Mouse (Mus musculus) heart, embryonic 10.5 days (tissue): ENCODE measurements around the gene Prrt4. TPM values are rescaled to one million over a fixed set of nuclear protein-coding genes. Genes with fewer than 3 reads are reported as not detected.

ENCODE experiments used
- DNase-seq: peaks from one replicate; pipeline ENCODE4 v3.0.0-alpha.2; 2017; ENCODE audit warnings: low spot score
- H3K27ac ChIP-seq: fragments of 300-500 bp; sonication (generic); 2 replicates; pipeline ENCODE4 v1.5.1; 2016; ENCODE audit warnings: mild to moderate bottlenecking
- H3K27me3 ChIP-seq: fragments of 300-500 bp; sonication (generic); 2 replicates; pipeline ENCODE4 v1.6.1; 2016; ENCODE audit warnings: mild to moderate bottlenecking; ENCODE audit not compliant: poor library complexity, insufficient read depth, severe bottlenecking
- H3K36me3 ChIP-seq: fragments of 300-500 bp; sonication (generic); 2 replicates; pipeline ENCODE4 v1.6.1; 2016; ENCODE audit warnings: mild to moderate bottlenecking, moderate library complexity
- H3K4me1 ChIP-seq: fragments of 300-500 bp; sonication (generic); 2 replicates; pipeline ENCODE4 v1.6.1; 2016; ENCODE audit warnings: mild to moderate bottlenecking
- H3K4me3 ChIP-seq: fragments of 300-500 bp; sonication (generic); 2 replicates; pipeline ENCODE4 v1.5.1; 2016; ENCODE audit warnings: mild to moderate bottlenecking, moderate library complexity
- H3K9me3 ChIP-seq: fragments of 300-500 bp; sonication (generic); 2 replicates; pipeline ENCODE4 v1.6.1; 2016; ENCODE audit warnings: mild to moderate bottlenecking, moderate library complexity
- WGBS: fragments of 180-500 bp; shearing (Covaris S2); methylation state at CpG from one replicate; pipeline ENCODE4 v1.1.7; 2016; 5-methylcytosine and 5-hydroxymethylcytosine counted together
- microRNA-seq: library from miRNA; unstranded; fragments of <30 nt; microRNA quantifications from one replicate; pipeline ENCODE4, GENCODE M21; 2017
- polyA plus RNA-seq: library from polyadenylated mRNA; unstranded; fragments of >200 nt; fragmentation: Nextera tagmentation; extraction: Ambion mirVana; gene quantifications from 2 replicates; pipeline ENCODE4 v1.2.1, GENCODE M21; 2016

Prrt4 gene
- polyA plus RNA-seq, 1 experiment from 2014 or later: 4.3 TPM

GRCm38 (mm10) chr6:29126878-29127426 is 52.4 kb downstream of the Prrt4 start:
- Histone ChIP-seq H3K27me3 (no peaks in the 10 kb centered on the region), H3K27ac (no peak overlapping the region), H3K36me3 (peaks cover 84% of the 10 kb centered on the region), H3K4me1 (no peaks in the 10 kb centered on the region), H3K9me3 (no peaks in the 10 kb centered on the region), H3K4me3 (no peak overlapping the region)
- DNase-seq: no peak
- 90% methylated on average over 7 of the region's 7 CpGs for WGBS

DNA sequence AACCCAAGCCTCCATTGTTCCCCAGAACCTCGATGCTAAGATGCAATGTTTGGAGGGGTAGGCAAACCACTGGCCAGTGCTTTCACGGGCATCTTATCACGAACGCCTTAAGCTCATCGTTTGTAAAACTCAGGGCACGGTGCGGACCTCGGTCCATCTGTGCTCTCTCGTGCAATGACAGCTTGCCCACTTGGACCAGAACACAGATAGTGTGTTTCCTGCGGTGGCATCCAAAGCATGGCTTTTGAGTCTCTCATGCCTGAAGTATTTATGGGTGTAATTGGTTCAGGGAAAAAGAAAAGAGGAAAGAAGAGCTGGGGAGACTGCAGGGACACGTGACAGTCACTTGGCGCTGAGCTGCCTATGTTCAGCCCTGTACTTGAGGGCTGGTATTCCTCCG is 59.4 kb downstream of the Prrt4 start:
- 87% methylated on average over 13 of the region's 13 CpGs for WGBS

More for the DNA sequence above, 59.4 kb downstream of the Prrt4 start:
- no peak for DNase-seq
- no peak overlapping the region for H3K27ac ChIP-seq
- no peaks in the 10 kb centered on the region for H3K9me3 ChIP-seq
- H3K27me3 ChIP-seq: no peaks in the 10 kb centered on the region
- H3K4me3 ChIP-seq: no peak overlapping the region
- no peaks in the 10 kb centered on the region for H3K4me1 ChIP-seq
- H3K36me3 ChIP-seq: peaks cover 14% of the 10 kb centered on the region

Small RNA genes within 50 kb of the gene (microRNA-seq; reads per million reads assigned to microRNA genes)
- gene Gm24303: not detected

Other genes with a start within 250 kb of the Prrt4 start
- not detected in 2 replicates for gene Lep, start 119.4 kb downstream of the Prrt4 start, polyA plus RNA-seq
- gene Rbm28, start 14.6 kb downstream of the Prrt4 start, polyA plus RNA-seq: 30.0 and 44.4 TPM in 2 replicates
- gene Impdh1, start 36.8 kb upstream of the Prrt4 start, polyA plus RNA-seq: 50.7 and 54.0 TPM in 2 replicates
- gene Hilpda, start 92.9 kb upstream of the Prrt4 start, polyA plus RNA-seq: 28.1 and 34.2 TPM in 2 replicates
- gene Fam71f2, start 100.0 kb upstream of the Prrt4 start, polyA plus RNA-seq: 0.22 and 0.36 TPM in 2 replicates
- gene Fam71f1, start 139.6 kb upstream of the Prrt4 start, polyA plus RNA-seq: 0.14 TPM in 1 of 2 replicates, not detected in the other
- 372 and 465 TPM in 2 replicates for gene Calu, start 168.5 kb upstream of the Prrt4 start, polyA plus RNA-seq
- gene Opn1sw, start 208.9 kb upstream of the Prrt4 start, polyA plus RNA-seq: 0.11 and 0.37 TPM in 2 replicates
- gene Ccdc136, start 216.7 kb upstream of the Prrt4 start, polyA plus RNA-seq: 23.4 and 30.3 TPM in 2 replicates